Mouse (Mus musculus) liver, embryonic 11.5 days (tissue): ENCODE results near the gene Erc1. TPM values are rescaled to one million over a fixed set of nuclear protein-coding genes. Genes with fewer than 3 reads are reported as not detected.

Experiments used
- ATAC-seq: fragments of 200-750 bp; cut with Nextera tagmentation; replicated peaks from 2 replicates; pipeline ENCODE4 v1.8.0; 2017; ENCODE audit warnings: moderate number of reproducible peaks, mild to moderate bottlenecking, moderate TSS enrichment, moderate library complexity; ENCODE audit not compliant: low FRiP score
- DNase-seq: peaks from one replicate; pipeline ENCODE4 v3.0.0-alpha.2; 2017; ENCODE audit warnings: low spot score
- H3K27ac ChIP-seq: fragments of 300-500 bp; sonication (generic); 2 replicates; pipeline ENCODE4 v1.5.1; 2014; ENCODE audit warnings: mild to moderate bottlenecking, low read depth, low read length, control low read depth
- H3K27me3 ChIP-seq: fragments of 300-500 bp; sonication (generic); replicated peaks from 2 replicates; pipeline ENCODE4 v1.6.1; 2014; ENCODE audit warnings: low read length, mixed read lengths; ENCODE audit not compliant: control insufficient read depth, insufficient read depth
- H3K36me3 ChIP-seq: fragments of 300-500 bp; sonication (generic); 2 replicates; pipeline ENCODE4 v1.6.1; 2014; ENCODE audit warnings: mild to moderate bottlenecking, low read length, moderate library complexity, mixed read lengths; ENCODE audit not compliant: control insufficient read depth, insufficient read depth
- H3K4me1 ChIP-seq: fragments of 300-500 bp; sonication (generic); replicated peaks from 2 replicates; pipeline ENCODE4 v1.6.1; 2014; ENCODE audit warnings: low read length, mixed read lengths; ENCODE audit not compliant: control insufficient read depth, insufficient read depth
- H3K4me2 ChIP-seq: fragments of 300-500 bp; sonication (generic); 2 replicates; pipeline ENCODE4 v1.6.1; 2014; ENCODE audit warnings: mild to moderate bottlenecking, control low read depth, moderate library complexity
- H3K4me3 ChIP-seq: fragments of 300-500 bp; sonication (generic); 2 replicates; pipeline ENCODE4 v1.5.1; 2014; ENCODE audit warnings: low read depth, low read length, control low read depth
- H3K9ac ChIP-seq: fragments of 300-500 bp; sonication (generic); 2 replicates; pipeline ENCODE4 v1.6.1; 2014; ENCODE audit warnings: low read depth, low read length, control low read depth
- H3K9me3 ChIP-seq: fragments of 300-500 bp; sonication (generic); 2 replicates; pipeline ENCODE4 v1.6.1; 2016; ENCODE audit warnings: low read length, inconsistent platforms, mixed read lengths; ENCODE audit not compliant: control insufficient read depth
- WGBS: fragments of 180-500 bp; shearing (Covaris S2); extraction: QIAGEN DNeasy Blood & Tissue Kit; methylation state at CpG from one replicate; pipeline ENCODE4 v1.1.7; 2014; 5-methylcytosine and 5-hydroxymethylcytosine counted together
- polyA plus RNA-seq: library from polyadenylated mRNA; unstranded; fragments of >200 nt; fragmentation: Nextera tagmentation; extraction: Ambion mirVana; gene quantifications from 2 replicates; pipeline ENCODE4 v1.2.1, GENCODE M21; 2014

Erc1 gene
- polyA plus RNA-seq, result 11.8 and 12.3 TPM in 2 replicates

GRCm38 (mm10) chr6:119848034-119848695, at the start of gene Erc1:
Gene Erc1, minus strand, starts transcription at chr6:119848167.
- whole genome bisulfite sequencing, result under 1% methylated on average over 71 of the region's 73 CpGs
- ATAC-seq, result peak; percentile 91

DNA sequence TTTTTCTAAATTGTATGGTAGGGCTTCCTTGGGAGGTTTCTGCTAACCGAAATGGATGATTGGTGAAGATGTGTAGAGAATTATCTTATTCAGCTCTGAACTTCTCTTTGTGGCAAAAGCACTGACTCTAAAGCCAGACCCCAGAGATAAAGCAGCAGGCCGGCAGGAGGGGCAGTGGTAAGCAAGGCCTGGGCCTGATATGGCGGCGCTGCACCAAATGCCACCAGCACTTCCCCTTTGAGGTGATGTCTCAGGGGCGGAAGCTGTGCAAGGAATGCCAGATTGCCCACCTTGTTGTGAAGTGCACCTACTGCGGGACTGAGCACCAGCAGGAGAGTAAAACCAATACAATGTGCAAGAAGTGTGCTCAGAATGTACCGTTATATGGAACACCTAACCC, 44.7 kb upstream of the Erc1 start:
- no peaks in the 10 kb centered on the region; the same call in 1 of the 2 replicates for H3K27me3 ChIP-seq
- DNase-seq (no peak), ATAC-seq (no peak)
- no peak overlapping the region for H3K4me2 ChIP-seq
- no peak overlapping the region for H3K27ac ChIP-seq
- no peak overlapping the region for H3K4me3 ChIP-seq
- no peak overlapping the region for H3K9ac ChIP-seq
- H3K9me3 ChIP-seq, result no peaks in the 10 kb centered on the region
- H3K36me3 ChIP-seq, result no peaks in the 10 kb centered on the region
- H3K4me1 ChIP-seq, result no peaks in the 10 kb centered on the region
- WGBS, result 52% methylated on average over 7 of the region's 7 CpGs

More at GRCm38 (mm10) chr6:119848034-119848695, at the start of gene Erc1:
- Histone ChIP-seq H3K9ac (peak within 1 kb of the TSS; percentile 90), H3K4me3 (peak within 1 kb of the TSS; percentile 89), H3K27me3 (no peaks in the 10 kb centered on the region), H3K4me1 (peaks cover 3% of the 10 kb centered on the region), H3K4me2 (peak within 1 kb of the TSS; percentile 93), H3K9me3 (no peaks in the 10 kb centered on the region), H3K27ac (peak within 1 kb of the TSS; percentile 91), H3K36me3 (no peaks in the 10 kb centered on the region)
- DNase-seq, result peak; percentile 94

DNA sequence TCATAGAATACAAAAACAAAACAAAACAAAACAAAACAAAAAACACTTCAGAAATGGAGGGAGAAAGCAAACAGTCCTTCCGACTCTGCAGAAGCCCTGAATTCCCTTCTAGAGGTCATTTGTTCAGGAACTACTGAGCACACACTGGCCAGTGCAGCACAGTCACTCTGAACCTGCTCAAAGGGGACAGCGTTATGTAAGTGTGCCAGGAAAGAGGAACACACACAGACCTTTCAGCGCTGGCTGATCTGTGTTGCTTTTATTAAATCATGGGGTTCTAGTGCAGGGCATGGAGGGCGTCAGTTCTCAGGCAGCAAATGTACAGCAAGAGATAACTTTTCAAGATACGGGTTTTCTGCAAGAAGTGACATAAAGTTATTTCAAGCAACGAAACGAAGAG, 35.2 kb upstream of the Erc1 start:
- Histone ChIP-seq H3K4me1 (no peaks in the 10 kb centered on the region), H3K9me3 (no peaks in the 10 kb centered on the region), H3K4me2 (no peak overlapping the region), H3K9ac (no peak overlapping the region), H3K4me3 (no peak overlapping the region), H3K27me3 (peaks cover 3% of the 10 kb centered on the region; the same call in 1 of the 2 replicates), H3K36me3 (no peaks in the 10 kb centered on the region), H3K27ac (no peak overlapping the region)
- ATAC-seq (no peak), DNase-seq (no peak)
- WGBS, result 66% methylated on average over 7 of the region's 7 CpGs

- Histone ChIP-seq H3K9me3 (no peaks in the 10 kb centered on the region), H3K9ac (no peak overlapping the region), H3K4me1 (no peaks in the 10 kb centered on the region), H3K4me3 (no peak overlapping the region), H3K27ac (no peak overlapping the region), H3K27me3 (no peaks in the 10 kb centered on the region), H3K4me2 (no peak overlapping the region), H3K36me3 (no peaks in the 10 kb centered on the region)
- DNase-seq (no peak), ATAC-seq (no peak)
- 83% methylated on average over 11 of the region's 11 CpGs for WGBS
Measured at GRCm38 (mm10) chr6:119864341-119865034, 16.5 kb upstream of the Erc1 start.

- Histone ChIP-seq H3K36me3 (no peaks in the 10 kb centered on the region), H3K4me3 (no peak overlapping the region), H3K27me3 (no peaks in the 10 kb centered on the region), H3K27ac (no peak overlapping the region), H3K9me3 (no peaks in the 10 kb centered on the region), H3K4me2 (no peak overlapping the region), H3K9ac (no peak overlapping the region), H3K4me1 (no peaks in the 10 kb centered on the region)
- 84% methylated on average over 8 of the region's 8 CpGs for WGBS
- no peak for DNase-seq
- no peak for ATAC-seq
Measured at GRCm38 (mm10) chr6:119861519-119861918, 13.6 kb upstream of the Erc1 start.

GRCm38 (mm10) chr6:119860236-119860635, 12.3 kb upstream of the Erc1 start:
- Histone ChIP-seq H3K4me3 (no peak overlapping the region), H3K9ac (no peak overlapping the region), H3K9me3 (no peaks in the 10 kb centered on the region), H3K27ac (no peak overlapping the region), H3K4me1 (no peaks in the 10 kb centered on the region), H3K4me2 (no peak overlapping the region), H3K36me3 (no peaks in the 10 kb centered on the region), H3K27me3 (no peaks in the 10 kb centered on the region)
- 85% methylated on average over 2 of the region's 2 CpGs for WGBS
- DNase-seq, result no peak
- ATAC-seq, result no peak

- Histone ChIP-seq H3K9ac (no peak overlapping the region), H3K4me1 (no peaks in the 10 kb centered on the region), H3K36me3 (no peaks in the 10 kb centered on the region), H3K27ac (no peak overlapping the region), H3K27me3 (no peaks in the 10 kb centered on the region), H3K9me3 (no peaks in the 10 kb centered on the region), H3K4me3 (no peak overlapping the region), H3K4me2 (no peak overlapping the region)
- WGBS, result 87% methylated on average over 4 of the region's 4 CpGs
- no peak for DNase-seq
- ATAC-seq, result no peak
Measured at GRCm38 (mm10) chr6:119855471-119855870, 7.5 kb upstream of the Erc1 start.

DNA sequence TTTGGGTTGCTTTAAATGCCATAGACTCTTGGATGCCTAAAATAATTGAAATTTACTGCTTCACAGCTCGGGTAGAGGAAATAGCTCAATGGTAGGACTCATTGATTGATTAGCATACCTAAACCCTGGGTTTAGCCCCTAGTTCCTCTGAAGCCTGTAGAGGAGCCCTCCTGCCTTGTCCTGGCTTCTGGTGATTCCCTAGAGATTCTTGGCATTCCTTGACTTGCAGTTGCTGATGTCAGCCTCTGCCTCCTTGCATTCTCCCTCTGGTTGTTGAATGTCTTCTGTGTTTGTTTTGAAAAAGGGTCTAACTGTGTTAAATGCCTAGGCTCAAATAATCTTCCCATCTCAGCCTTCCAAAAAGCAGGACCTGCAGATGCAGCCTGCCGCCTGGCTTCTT, 6.2 kb upstream of the Erc1 start:
- ATAC-seq (no peak), DNase-seq (no peak)
- H3K4me1 ChIP-seq, result no peaks in the 10 kb centered on the region; the same call in 1 of the 2 replicates
- 44% methylated on average over 2 of the region's 2 CpGs for WGBS
- H3K9me3 ChIP-seq, result no peaks in the 10 kb centered on the region
- H3K9ac ChIP-seq, result no peak overlapping the region
- no peak overlapping the region for H3K4me2 ChIP-seq
- no peak overlapping the region for H3K4me3 ChIP-seq
- no peaks in the 10 kb centered on the region for H3K27me3 ChIP-seq
- H3K36me3 ChIP-seq, result no peaks in the 10 kb centered on the region
- H3K27ac ChIP-seq, result no peak overlapping the region

GRCm38 (mm10) chr6:119849858-119850257, 1.9 kb upstream of the Erc1 start:
- no peak overlapping the region for H3K9ac ChIP-seq
- WGBS, result 90% methylated on average over 3 of the region's 3 CpGs
- no peak overlapping the region for H3K4me3 ChIP-seq
- no peak overlapping the region for H3K4me2 ChIP-seq
- no peaks in the 10 kb centered on the region for H3K9me3 ChIP-seq
- DNase-seq (no peak), ATAC-seq (no peak)
- H3K36me3 ChIP-seq, result no peaks in the 10 kb centered on the region
- no peaks in the 10 kb centered on the region for H3K27me3 ChIP-seq
- no peak overlapping the region for H3K27ac ChIP-seq
- H3K4me1 ChIP-seq, result peaks cover 3% of the 10 kb centered on the region
